Mouse (Mus musculus): ENCODE results near the gene Stac.

DNA sequence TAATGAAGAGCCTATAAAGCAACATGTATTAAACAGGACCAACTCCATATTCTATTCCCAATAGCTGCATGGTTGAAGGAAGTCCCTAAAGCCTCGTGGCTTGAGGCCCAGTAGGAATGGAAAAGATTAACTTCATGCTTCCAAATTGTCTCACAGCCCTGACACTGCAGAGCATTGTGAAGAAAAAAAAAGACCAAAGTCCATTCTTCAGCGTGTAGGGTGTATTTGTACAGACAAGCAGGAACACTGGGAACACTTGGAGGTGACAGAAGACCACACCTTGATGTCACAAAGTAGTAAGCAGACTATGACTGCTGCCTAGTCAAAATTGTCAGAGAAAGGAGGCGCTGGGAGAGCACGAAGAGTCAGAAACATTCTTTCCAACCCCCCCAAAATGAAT is 45.9 kb downstream of the Stac start:
- TF ChIP-seq CTCF (IDR thresholded peaks at IDR 0.05; ENCODE audit: low read depth, low read length) (no peak), POLR2AphosphoS5 (IDR thresholded peaks at IDR 0.05; ENCODE audit: insufficient replicate concordance, low read depth, low read length) (no peak), GATA1 (IDR thresholded peaks at IDR 0.05; ENCODE audit: borderline replicate concordance, low read length) (no peak), TAL1 (conservative IDR thresholded peaks at IDR 0.05; ENCODE audit: low read depth, low read length) (no peak), GATA2 (IDR thresholded peaks at IDR 0.05; ENCODE audit: borderline replicate concordance, low read depth, low read length) (no peak)
